Mouse (Mus musculus) 3134 (cell line): ENCODE data around the gene Hspa14.
A peak's percentile ranks its signal among the peaks of the same experiment; 100 is the strongest.

Experiments
- DNase-seq: peaks from one replicate; pipeline ENCODE4 v3.0.0-alpha.2; 2011; ENCODE audit warnings: low spot score; ENCODE audit not compliant: insufficient read length; ENCODE audit errors: extremely low read depth

Gene Hspa14

DNA sequence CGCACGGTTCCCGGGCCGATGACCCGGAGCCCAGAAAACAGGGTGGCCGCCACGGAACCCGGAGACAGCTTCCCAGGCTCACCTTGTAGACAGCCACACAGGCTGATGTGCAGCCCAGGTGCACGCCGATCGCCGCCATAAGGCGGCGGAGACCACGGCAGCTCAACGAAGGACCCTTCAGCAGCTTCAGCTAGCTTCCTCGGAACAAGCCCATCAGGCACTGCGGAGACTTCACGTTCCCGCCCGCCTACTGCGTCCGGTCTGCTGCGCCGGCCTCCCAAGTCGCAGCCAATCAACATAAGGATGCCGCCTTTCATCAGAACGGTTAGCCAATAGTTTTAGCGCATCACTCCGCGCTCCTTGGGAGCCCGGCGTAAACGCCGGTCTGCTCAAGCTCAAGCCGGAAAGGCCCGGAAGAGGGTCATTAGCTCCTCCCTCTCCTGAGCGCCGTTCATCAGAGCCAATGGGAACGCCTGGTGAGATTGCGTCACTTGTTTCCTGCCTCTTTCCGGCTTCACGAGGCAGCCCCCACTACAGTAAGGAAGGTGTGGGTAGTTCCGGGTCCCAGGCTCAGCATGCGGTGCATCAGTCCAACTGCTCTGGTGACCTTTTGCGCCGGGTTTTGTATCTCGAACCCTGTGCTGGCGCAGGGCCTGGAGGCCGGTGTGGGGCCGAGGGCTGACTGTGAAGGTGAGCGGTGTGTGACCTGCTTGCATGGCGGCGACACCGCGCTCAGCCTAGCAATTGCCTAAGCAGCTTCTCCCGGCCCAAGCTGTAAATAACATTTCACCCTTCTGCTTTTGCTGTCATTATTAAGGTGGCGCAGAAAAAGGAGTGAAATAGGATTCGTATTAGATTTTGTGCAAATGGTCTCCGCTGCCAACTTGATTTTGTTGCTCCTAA lies at the start of gene Hspa14, which contains the start of the genes Gm45902 and Cdnf:
Hspa14 (minus strand) TSS at position 263 of the 903 bp plus-strand sequence.
Gm45902 (minus strand) TSS at position 239 of the 903 bp plus-strand sequence.
Cdnf (plus strand) TSS at position 479 of the 903 bp plus-strand sequence.
- peak; percentile 94 for DNase-seq

DNA sequence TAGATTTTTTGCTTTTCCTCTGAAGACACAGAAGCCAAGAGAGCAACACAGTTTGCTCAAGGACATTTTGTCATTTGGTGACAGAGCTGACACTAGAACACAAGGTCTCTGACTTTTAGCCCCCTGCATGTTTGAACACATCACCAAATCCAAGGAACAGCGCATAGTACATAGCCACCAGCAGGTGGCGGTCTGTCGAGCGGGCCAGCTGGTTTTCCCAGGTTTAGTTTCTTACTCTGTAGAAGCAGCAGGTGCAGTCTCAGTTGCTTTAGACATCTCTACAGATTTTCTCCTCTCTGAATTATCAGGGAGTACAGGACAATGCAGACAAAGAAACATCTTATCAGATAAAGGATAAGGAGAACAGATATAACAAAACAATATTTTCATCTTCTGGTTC lies 34.0 kb upstream of the Hspa14 start:
- peak; percentile 14 for DNase-seq

DNA sequence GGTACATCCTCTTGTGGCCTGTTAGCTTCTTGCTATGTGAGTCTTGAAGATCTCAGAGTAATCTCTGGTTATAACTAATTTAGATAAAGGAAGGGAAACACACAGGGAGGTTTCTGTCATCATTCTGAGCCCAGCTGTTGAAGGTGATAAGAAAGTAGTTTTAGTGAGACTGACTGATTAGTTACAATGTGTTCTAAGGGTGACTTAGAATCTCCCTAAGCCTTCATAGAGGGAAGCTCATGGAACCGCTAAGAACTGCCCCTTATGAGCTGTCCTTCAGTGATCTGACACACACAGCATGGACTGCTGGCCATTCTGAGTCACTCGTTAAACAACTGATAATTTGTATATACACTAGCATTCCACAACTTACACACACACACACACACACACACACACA lies 33.4 kb upstream of the Hspa14 start:
- no peak for DNase-seq

DNA sequence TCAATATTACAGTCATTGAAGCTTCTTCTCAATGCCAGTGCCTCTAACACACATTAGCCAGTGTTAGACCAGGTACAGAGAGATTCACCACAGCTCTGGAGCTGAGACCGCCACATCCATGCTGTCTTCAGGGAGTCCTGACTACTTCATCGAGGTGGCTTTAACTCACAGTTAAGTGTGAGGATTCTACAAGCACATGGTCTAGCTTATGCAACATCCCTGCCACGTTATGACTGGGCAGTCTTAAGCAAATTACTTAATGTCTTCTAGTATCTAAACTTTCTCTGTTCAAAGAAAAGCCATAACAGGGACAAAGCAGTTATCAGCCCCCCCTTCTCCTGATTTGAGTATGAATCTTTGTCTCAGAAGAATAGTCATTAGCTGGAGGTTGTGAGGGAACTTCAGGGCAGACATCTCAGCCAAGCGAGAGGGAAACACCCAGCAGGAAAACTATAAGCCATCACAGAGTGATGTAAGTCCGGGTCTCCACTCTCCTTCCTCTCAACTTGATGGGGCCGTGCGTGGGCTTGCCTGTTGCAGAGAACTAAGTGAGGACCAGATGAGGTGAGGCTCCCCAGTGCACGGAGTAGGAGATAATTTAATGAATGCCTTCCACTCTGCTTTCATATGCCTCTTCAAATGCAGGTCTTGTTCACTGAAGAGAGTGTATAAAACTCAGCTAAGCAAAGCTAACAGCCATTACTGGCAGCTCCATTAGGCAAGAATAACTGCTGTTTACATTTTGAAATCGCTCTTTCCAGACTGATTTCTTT lies 28.9 kb upstream of the Hspa14 start:
- no peak for DNase-seq

DNA sequence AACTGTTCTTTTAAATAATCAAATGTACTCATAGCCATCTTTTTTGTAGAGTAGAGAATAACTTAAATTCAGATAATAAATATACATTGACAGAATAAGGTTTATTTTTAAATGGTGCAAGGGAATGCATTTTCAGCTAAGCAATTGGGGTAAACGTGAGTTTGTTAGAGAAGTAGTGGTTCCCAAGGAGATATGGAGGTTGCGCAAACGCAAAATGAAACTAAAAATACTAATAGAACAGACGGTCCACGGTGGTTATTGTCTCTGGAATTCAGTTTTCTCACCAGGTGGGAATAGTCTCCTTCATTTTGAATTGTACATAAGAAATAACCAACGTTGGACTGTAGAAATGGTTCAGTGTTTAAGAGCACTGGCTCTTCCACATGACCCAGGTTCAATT lies 13.7 kb upstream of the Hspa14 start:
- DNase-seq, result no peak

DNA sequence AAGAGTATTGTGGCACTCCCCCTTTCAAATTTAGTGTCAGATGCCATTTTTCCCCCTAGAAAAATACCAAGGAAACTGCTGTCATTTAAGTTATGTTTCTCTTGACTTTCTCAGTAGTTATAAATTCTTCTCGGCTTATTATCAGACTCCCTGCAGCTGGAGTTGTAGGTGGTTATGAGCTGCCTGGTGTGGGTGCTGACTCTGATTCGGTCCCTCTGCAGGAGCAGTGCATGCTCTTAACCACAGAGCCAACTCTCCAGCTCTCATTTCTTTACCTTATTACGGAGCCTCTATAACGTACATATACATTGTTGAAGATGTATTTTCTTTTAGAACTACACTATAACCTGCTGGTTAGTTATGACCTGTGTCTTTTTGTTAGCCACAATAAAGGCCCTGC lies 9.9 kb upstream of the Hspa14 start:
- DNase-seq, result no peak

DNA sequence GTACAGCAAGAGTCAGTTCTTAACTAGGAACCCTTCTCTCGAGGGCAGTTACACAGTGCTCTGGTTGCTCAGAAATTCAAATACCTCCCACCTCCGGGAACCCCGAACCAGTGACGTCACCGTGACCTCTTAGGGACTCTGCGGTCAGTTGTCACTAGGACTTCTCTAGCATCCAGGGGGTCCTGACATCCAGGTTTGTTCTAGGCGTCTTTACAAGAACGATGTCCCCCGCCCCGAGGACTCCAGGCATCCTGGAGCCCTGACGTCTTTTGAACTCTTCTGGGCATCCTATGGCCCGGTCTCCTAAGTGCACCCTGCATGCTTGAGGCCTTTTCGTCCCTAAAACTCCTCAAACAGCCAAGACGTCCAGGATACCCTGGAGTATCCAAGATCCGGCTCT lies 538 bp downstream of the Hspa14 start:
- no peak for DNase-seq

DNA sequence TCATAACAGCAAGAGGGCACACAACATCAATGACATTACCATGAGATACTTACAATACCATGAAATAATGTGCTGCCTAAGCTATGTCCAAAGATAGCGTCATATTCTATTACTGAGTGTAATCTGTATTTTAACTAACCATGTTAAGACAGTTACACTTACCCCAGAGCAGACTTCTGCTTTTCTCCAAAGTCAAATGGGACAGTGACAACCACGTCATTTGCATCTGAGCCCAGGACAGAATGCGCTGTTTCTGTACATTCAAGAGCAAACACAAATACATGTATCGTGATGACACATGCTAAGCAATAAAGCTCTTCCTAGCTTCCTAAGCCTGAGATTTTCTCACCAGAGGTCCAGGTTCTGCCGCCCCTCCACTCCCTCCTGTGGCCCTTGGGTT lies 11.7 kb downstream of the Hspa14 start:
- DNase-seq, result no peak

DNA sequence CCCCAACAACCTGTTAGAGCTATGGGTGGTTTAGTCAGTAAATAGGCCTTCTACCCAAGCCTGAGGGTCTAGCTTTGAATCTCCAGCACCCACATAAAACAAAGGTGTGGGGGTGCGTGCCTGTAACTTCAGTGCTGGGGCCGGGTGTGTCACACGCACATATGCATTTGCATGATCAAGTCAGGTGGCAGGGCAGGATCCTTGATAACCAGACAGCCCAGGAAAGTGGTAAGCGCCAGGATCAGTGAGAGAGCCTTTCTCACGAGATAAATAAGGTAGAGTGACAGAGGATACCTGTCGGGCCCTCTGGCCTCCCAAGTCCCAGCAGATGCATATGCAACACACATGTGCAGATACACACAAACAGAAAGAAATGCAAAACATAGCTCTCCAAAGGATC lies 13.1 kb downstream of the Hspa14 start:
- DNase-seq, result no peak

DNA sequence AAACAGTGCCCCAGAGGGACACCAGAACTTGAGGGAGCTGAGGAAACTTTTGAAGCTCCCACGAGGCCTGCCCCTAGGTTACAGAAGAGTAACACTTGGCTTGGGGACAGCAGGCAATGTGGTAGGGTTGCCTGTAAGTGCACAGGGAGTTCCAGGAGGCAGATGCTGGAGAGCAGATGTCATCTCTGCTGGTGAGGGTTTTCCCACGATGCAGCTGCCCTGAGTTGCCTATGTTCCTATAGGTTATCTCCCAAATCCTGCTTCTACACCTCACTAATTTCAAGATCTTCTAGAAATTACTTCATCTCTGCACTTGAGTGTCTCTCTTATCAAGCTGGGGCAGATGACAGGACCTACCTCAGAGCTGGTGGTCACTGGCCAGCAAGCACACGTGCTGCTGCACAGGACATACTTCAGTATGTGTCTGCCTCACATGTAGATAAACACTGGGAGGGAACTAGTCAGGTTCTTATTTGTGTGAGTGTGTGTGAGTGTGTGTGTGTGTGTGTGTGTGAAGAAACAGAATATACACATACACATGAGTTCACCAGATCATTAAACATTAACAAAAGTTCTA lies 18.7 kb downstream of the Hspa14 start:
- no peak for DNase-seq

DNA sequence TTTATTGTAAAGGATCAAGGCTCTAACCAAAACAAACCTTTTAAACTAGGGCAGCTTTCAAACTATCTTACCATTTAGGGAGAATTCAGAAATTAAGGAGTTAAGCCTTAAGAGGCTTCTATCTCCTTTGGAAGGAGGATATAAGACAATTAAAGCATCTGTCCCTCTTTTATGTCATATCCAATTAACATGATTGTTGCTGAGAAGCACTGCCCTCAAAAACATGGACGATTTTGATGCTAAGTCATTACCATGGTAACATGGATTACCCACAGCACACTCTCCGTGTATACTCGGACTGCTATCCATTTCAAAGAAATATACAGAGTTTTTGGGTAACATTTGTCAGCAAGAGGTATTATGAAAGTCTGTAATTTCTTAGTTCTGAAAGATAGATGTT lies 22.8 kb downstream of the Hspa14 start:
- DNase-seq, result no peak

DNA sequence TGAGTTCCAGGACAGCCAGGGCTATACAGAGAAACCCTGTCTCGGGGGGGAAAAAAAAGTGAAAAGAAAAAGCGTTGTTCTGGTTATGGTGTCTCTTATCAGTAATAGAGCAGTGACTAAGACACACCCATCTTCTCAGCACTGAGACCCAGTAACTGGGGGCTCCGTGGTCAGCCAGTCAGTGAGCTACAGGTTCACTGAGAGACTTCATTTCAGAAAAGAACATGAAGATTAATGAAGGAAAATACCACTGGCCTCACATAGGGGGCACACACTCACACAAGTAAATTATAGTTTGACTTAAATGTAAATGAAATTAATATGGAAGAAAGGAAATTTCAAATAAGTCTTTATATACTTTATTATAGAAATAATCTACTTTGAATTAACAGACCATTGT lies 32.4 kb downstream of the Hspa14 start:
- DNase-seq, result no peak

DNA sequence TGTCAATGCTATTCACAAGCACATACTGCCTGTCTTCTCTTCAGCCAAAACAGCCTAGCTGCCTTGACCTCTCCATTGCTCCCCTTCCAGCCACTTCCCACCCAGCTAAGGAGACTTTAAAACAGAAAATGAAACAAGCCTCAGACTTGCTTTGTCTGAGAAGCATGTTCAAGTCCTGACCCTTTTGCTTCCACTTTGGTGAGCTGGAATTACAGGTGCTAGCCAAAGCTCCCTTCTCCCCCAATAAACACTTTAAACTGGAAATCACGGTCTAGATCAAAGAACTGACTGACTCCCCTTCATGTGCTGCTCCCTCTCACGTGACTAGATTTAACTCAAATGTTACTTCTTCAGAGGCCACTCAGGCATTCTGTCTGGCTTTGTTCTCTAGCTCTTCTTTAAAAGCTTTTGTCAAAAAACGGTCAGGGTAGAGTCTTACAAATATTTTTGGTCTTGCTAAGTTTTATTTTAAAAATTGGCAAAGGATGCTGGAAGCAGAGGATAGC lies 36.8 kb downstream of the Hspa14 start:
- DNase-seq, result no peak

DNA sequence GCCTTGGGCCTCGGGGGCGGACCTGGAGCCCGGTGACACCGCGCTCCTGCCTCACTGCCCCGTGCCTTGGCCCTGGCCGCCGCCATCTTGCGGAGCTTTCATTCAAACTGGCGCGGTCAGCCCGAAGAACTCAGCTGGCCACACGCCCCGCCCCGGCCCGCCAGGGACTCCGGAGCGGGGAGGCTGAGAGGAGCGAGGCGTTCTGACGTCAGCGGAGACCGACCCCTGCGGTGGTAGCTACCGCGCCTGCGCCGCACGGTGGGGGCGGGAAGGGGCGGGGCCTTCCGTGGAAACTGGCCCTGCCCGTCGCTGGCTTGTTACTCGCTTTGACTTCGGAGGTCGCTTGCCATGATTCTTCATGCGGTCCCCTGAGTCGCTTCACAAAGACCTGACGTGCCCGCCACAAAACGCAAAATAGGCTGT lies 37.7 kb downstream of the Hspa14 start, which contains the start of gene Suv39h2:
Suv39h2 (minus strand) TSS at position 171 of the 423 bp plus-strand sequence.
- peak; percentile 96 for DNase-seq

DNA sequence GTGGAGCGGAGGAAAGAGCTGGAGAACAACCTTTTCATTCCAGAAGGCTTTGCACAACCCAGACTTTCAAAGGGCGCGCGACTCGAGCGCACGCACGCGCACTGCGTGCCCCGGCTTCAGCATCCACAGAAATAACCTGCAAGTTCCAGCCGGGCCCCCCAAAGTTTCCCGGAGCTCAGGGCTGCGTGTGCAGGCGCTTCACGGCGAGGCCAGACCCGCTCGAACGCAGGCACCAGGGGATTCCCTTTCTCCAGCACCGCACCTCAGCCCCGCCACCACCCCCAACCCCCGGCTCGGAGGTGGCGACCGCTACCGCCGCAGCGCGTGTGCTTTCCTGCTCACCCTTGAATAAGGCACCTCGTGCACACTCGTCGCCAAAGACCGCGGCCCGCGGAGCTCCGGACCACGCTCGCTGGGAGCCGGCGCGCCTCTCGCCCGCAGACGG lies 38.2 kb downstream of the Hspa14 start:
- DNase-seq, result peak; percentile 85

DNA sequence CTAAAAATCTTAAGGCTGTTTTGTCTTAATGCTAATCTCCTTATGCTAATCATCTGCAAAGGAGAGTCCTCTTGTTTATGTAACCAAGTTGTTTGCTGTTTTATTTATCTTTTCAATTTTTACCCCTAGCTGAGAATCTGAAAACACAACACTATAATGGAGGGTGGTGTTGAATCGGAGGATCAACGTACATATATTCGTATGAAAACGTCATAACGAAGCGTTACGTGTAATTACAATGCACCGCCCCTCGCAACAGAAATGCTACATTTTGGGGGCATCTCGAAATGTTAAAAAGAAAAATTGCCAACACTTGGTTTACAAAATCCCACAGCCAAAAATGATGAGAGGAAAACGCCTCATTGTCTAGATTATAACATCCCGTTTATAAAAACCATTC lies 38.7 kb downstream of the Hspa14 start:
- DNase-seq, result no peak

DNA sequence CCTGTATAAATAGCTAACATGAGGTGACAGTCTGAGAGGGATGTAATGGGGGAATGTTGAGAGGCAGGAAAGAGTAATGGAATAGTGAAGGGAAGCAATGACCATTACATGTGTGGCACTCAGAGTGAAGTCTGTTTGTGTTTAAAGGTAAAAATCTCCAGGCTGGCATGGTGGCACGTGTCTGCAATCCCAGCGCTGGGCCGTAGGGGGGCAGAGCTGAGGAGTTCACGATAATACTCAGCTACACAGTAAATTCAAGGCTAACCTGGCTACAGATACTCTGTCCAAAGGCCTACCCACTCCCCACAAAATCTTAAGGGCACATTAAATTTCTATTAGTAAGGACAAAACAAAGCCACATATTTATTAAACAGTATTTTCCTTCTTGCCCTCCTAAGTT lies 56.0 kb downstream of the Hspa14 start:
- no peak for DNase-seq

DNA sequence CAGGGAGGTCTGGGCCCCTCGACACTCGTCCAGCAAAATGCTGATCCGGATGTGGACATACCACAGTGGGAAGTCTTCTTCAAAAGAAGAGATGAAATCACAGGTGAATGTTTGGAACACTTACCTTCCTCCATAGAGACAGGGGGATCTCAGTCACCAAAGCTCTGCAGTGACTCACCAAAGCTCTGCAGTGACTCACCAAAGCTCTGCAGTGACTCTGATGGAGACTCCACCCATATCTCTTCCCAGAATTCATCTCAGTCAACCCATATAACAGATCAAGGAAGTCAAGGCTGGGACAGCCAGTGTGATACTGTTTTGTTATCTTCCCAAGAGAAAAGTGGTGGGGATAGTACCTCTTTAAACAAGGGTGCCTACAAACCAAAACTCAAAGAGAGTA lies 59.5 kb downstream of the Hspa14 start:
- DNase-seq, result no peak

DNA sequence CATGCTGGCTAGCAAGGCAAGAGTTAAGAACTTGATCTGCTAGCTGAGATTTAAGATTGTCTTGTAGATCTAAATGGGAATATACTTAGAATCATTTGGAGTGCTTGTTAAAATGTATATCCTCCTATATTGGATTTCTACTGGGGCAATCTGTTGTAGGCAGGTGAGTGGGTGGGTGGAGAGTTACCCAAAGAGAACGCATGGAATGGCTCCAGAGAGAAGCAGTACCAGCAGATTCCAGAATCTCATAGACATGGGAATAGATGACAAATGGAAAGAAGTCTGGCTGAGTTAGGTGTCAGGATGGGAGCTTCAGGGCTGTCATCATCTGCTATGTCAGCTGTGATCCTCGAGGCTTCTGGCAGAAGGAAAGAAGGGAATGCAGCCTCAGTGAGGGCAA lies 63.2 kb downstream of the Hspa14 start:
- DNase-seq, result no peak

DNA sequence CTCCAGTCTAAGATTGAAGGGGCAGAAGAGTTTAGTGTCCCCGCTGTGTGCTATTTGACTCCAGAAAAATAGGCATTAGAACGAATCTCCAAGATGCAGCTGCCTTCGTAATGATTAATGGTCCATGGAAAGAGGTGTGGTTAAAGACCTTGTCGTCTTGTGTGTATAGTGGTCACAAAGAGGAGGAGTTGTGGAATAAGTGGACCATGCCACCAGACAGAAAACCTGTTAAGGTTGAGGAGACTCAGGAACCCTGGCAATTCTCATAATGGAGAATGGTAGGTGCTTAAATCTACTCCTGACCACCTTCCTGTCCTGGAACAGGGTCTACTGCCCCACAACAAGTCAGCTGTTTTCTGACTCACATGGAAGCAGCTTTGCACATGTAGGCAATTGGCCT lies 66.6 kb downstream of the Hspa14 start:
- DNase-seq, result no peak

DNA sequence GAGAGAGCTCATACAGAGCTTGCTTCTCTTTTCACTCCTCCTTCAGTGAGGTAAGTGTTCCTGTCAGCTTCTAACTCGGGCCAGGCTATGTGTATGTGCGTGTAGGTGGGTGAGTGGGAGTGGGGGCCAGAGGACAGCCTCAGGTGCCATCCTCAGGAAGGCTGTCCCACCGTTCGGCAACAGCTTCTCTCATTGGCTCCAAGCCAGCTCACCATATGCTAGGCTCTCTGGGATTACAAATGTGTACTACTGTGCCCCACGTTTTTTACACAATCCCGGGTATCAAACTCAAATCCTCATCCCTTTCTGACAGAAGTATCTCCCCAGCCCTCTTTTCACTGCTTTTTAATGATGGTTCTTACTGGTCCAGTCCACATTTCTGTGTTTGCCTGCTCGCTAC lies 68.4 kb downstream of the Hspa14 start:
- DNase-seq, result no peak
